Mouse (Mus musculus) c-Kit-negative CD71-positive TER-119-positive erythroid progenitor cells, embryonic 14.5 days (primary cell): ENCODE results near the gene Fam169a.
"Not testable (repeated sequence)": the region's sequence is repeated elsewhere in the genome, so short reads cannot be mapped to it uniquely, and the experiment has no call there.

Experiments used
- DNase-seq: peaks from one replicate; pipeline ENCODE4 v3.0.0-alpha.2; 2013; ENCODE audit warnings: low read depth, low spot score

Gene Fam169a

GRCm38 (mm10) chr13:97066649-97067550, at the start of gene Fam169a:
Fam169a (plus strand) TSS chr13:97067286.
- DNase-seq: peak; percentile 62

GRCm38 (mm10) chr13:97017711-97018110, 49.4 kb upstream of the Fam169a start:
- no peak for DNase-seq

- DNase-seq: no peak
These were observed 47.0 kb upstream of the Fam169a start for GRCm38 (mm10) chr13:97020122-97020521.

GRCm38 (mm10) chr13:97021906-97022305, 45.2 kb upstream of the Fam169a start:
- DNase-seq: no peak

- no peak for DNase-seq
These were observed 37.0 kb upstream of the Fam169a start for GRCm38 (mm10) chr13:97030075-97030474.

- DNase-seq: no peak
These were observed 32.8 kb upstream of the Fam169a start, which contains the start of gene 1700029F12Rik for GRCm38 (mm10) chr13:97034262-97034661. 1700029F12Rik (minus strand) TSS chr13:97034362.

- no peak for DNase-seq
These were observed 15.9 kb upstream of the Fam169a start for GRCm38 (mm10) chr13:97051158-97051557.

GRCm38 (mm10) chr13:97052667-97053066, 14.4 kb upstream of the Fam169a start:
- no peak for DNase-seq

- DNase-seq: no peak
These were observed 13.2 kb upstream of the Fam169a start for GRCm38 (mm10) chr13:97053844-97054243.

- DNase-seq: no peak
These were observed 9.3 kb upstream of the Fam169a start for GRCm38 (mm10) chr13:97057817-97058216.

GRCm38 (mm10) chr13:97059746-97060145, 7.3 kb upstream of the Fam169a start:
- no peak for DNase-seq

- DNase-seq: no peak
These were observed 6.8 kb upstream of the Fam169a start for GRCm38 (mm10) chr13:97060331-97060730.

- no peak for DNase-seq
These were observed 4.9 kb upstream of the Fam169a start for GRCm38 (mm10) chr13:97062151-97062550.

- no peak for DNase-seq
These were observed 3.7 kb upstream of the Fam169a start for GRCm38 (mm10) chr13:97063431-97063830.

- no peak for DNase-seq
These were observed 2.7 kb upstream of the Fam169a start for GRCm38 (mm10) chr13:97064413-97064812.

GRCm38 (mm10) chr13:97064844-97065621, 2.1 kb upstream of the Fam169a start:
- not testable (repeated sequence) for DNase-seq

- DNase-seq: no peak
These were observed 605 bp downstream of the Fam169a start for GRCm38 (mm10) chr13:97067691-97068090.

- no peak for DNase-seq
These were observed 1.1 kb downstream of the Fam169a start for GRCm38 (mm10) chr13:97068151-97068550.

GRCm38 (mm10) chr13:97070931-97071625, 4.0 kb downstream of the Fam169a start:
- DNase-seq: no peak

GRCm38 (mm10) chr13:97071626-97072241, 4.6 kb downstream of the Fam169a start:
- DNase-seq: no peak

- DNase-seq: no peak
These were observed 6.4 kb downstream of the Fam169a start for GRCm38 (mm10) chr13:97073497-97073896.
